Mouse (Mus musculus) hindbrain, postnatal 0 days (tissue): ENCODE data around the gene Pakap. TPM values are rescaled to one million over a fixed set of nuclear protein-coding genes. Genes with fewer than 3 reads are reported as not detected.

Experiments
- ATAC-seq: fragments of 200-750 bp; cut with Nextera tagmentation; 2 replicates; pipeline ENCODE4 v1.8.0; 2017; ENCODE audit warnings: mild to moderate bottlenecking, moderate TSS enrichment, moderate library complexity
- DNase-seq: peaks from one replicate; pipeline ENCODE4 v3.0.0-alpha.2; 2015; ENCODE audit warnings: low spot score
- H3K27ac ChIP-seq: fragments of 300-500 bp; sonication (generic); 2 replicates; pipeline ENCODE4 v1.5.1; 2014; ENCODE audit warnings: mild to moderate bottlenecking
- H3K27me3 ChIP-seq: fragments of 300-500 bp; sonication (generic); 2 replicates; pipeline ENCODE4 v1.6.1; 2014; ENCODE audit warnings: low read length, mixed read lengths; ENCODE audit not compliant: insufficient read depth
- H3K36me3 ChIP-seq: fragments of 300-500 bp; sonication (generic); 2 replicates; pipeline ENCODE4 v1.6.1; 2014; ENCODE audit warnings: low read length, mixed read lengths; ENCODE audit not compliant: insufficient read depth
- H3K4me1 ChIP-seq: fragments of 300-500 bp; sonication (generic); 2 replicates; pipeline ENCODE4 v1.6.1; 2014; ENCODE audit warnings: antibody characterized with exemption, low read length, mixed read lengths; ENCODE audit not compliant: insufficient read depth
- H3K4me2 ChIP-seq: fragments of 300-500 bp; sonication (generic); 2 replicates; pipeline ENCODE4 v1.6.1; 2014; ENCODE audit warnings: low read depth, mild to moderate bottlenecking, low read length, moderate library complexity, mixed read lengths
- H3K4me3 ChIP-seq: fragments of 300-500 bp; sonication (generic); 2 replicates; pipeline ENCODE4 v1.5.1; 2014; ENCODE audit warnings: low read length
- H3K9ac ChIP-seq: fragments of 300-500 bp; sonication (generic); replicated peaks from 2 replicates; pipeline ENCODE4 v1.6.1; 2014; ENCODE audit warnings: mild to moderate bottlenecking, low read length, moderate library complexity, mixed read lengths
- H3K9me3 ChIP-seq: fragments of 300-500 bp; sonication (generic); 2 replicates; pipeline ENCODE4 v1.6.1; 2016; ENCODE audit warnings: low read length, mixed read lengths
- CTCF ChIP-seq: IDR thresholded peaks from 2 replicates; pipeline ENCODE4 v1.5.1; 2016; ENCODE audit warnings: antibody characterized with exemption, control low read depth, low read depth
- WGBS: fragments of 180-500 bp; shearing (Covaris S2); extraction: QIAGEN DNeasy Blood & Tissue Kit; methylation state at CpG from one replicate; pipeline ENCODE4 v1.1.7; 2014; 5-methylcytosine and 5-hydroxymethylcytosine counted together
- polyA plus RNA-seq: library from polyadenylated mRNA; unstranded; fragments of >200 nt; fragmentation: Nextera tagmentation; extraction: Ambion mirVana; gene quantifications from 2 replicates; pipeline ENCODE4 v1.2.1, GENCODE M21; 2015
- total RNA-seq: library from RNA; depleted of rRNA; stranded (reverse); fragments of >200 nt; gene quantifications from 2 replicates; pipeline ENCODE4 v1.2.3, GENCODE M21; 2014

Gene Pakap
- total and polyA plus RNA-seq, 2 experiments from 2014 or later = 9.7 to 14.3 TPM

- no peaks in the 10 kb centered on the region for H3K4me1 ChIP-seq
- H3K4me2 ChIP-seq = no peak overlapping the region
- TF ChIP-seq CTCF = no peak
- H3K27ac ChIP-seq = no peak overlapping the region
- H3K4me3 ChIP-seq = no peak overlapping the region
- no peaks in the 10 kb centered on the region for H3K36me3 ChIP-seq
- no peaks in the 10 kb centered on the region for H3K9me3 ChIP-seq
- H3K27me3 ChIP-seq = no peaks in the 10 kb centered on the region
- WGBS = 82% methylated on average over 6 of the region's 6 CpGs
- no peak for DNase-seq
- no peak overlapping the region for H3K9ac ChIP-seq
- ATAC-seq = no peak
Observed at GRCm38 (mm10) chr4:57804902-57805301, 236.9 kb downstream of the Pakap start.

DNA sequence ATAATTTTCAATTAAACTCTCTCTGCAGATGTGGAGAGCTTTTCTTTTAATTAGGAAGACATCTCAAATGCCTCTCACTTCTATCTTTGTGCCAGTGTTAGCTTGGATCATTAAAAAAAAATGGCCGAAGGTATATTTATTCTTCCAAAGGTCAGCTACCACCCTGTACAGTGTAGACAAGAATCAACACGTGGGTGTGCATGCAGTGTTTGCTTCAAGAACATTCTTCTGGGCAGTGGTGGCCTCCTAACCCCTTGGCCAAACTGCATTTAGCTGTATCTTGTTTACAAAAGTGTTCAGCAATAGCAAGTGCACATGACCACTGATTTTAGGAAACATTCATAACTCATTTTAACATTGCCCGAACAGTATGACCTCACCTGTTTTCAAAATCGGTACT is 241.5 kb downstream of the Pakap start:
- WGBS = 84% methylated on average over 4 of the region's 4 CpGs
- no peak for ATAC-seq

DNA sequence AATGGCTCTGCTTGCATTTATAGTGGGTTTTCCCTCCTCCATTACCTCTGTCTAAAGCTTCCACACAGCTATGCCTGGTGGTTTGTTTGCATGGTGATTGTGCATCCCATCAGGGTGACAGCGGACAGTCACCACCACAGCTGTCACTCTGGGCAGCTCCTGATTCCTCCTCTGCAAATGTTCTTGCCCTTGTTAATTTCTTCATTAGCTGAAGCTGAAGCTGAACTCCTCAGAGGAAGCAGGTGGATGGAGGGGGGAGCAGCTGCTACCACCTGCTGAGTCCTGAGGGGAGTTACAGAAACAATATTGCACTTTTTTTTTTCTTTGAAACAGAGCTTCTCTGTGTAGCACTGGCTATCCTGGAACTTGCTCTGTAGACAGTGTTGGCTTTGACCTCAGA is 244.1 kb downstream of the Pakap start:
- no peak for ATAC-seq
- Histone ChIP-seq H3K4me2 (no peak overlapping the region), H3K4me1 (no peaks in the 10 kb centered on the region), H3K27ac (no peak overlapping the region), H3K9me3 (no peaks in the 10 kb centered on the region), H3K4me3 (no peak overlapping the region), H3K9ac (no peak overlapping the region), H3K36me3 (no peaks in the 10 kb centered on the region), H3K27me3 (no peaks in the 10 kb centered on the region)
- 63% methylated on average over 1 of the region's 1 CpGs for WGBS
- DNase-seq = no peak
- no peak for TF ChIP-seq CTCF

More for the DNA sequence above, 241.5 kb downstream of the Pakap start:
- Histone ChIP-seq H3K36me3 (no peaks in the 10 kb centered on the region), H3K27me3 (no peaks in the 10 kb centered on the region), H3K9me3 (no peaks in the 10 kb centered on the region), H3K4me1 (no peaks in the 10 kb centered on the region), H3K27ac (no peak overlapping the region), H3K9ac (no peak overlapping the region), H3K4me3 (no peak overlapping the region), H3K4me2 (no peak overlapping the region)
- TF ChIP-seq CTCF = no peak
- no peak for DNase-seq

DNA sequence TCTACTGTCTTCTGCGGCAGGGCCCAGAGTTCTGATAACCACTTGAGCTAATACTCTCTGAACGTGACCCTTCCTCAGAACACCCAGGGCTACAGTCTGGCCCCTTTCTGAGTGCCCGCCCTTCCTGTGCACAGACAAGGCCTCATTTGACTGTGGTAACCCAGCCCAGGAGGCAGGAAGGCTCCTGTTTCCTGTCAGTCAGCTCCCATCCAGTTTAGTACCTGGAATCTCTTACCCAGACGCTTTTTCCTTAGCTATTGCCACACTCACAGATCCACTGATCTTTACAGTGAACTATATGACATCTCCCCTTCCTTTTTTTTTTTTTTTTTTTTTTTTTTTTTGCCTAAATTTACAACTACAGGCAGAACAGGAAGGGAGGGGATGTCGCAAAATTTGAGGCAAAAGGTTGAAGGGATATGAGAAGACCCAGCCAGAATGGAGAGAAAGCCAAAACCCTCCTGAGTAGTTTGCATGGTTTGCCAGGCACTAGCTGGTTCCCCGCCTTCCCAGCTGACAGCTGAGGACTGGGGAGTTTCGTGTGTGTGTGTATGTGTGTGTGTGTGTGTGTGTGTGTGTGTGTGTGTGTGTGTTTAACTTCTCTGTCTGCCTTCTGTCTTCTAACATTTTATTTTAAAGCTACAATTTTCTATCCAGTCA is 245.1 kb downstream of the Pakap start:
- Histone ChIP-seq H3K36me3 (no peaks in the 10 kb centered on the region), H3K27ac (no peak overlapping the region), H3K9me3 (no peaks in the 10 kb centered on the region), H3K27me3 (no peaks in the 10 kb centered on the region), H3K4me3 (no peak overlapping the region), H3K4me1 (no peaks in the 10 kb centered on the region), H3K9ac (no peak overlapping the region), H3K4me2 (no peak overlapping the region)
- no peak for TF ChIP-seq CTCF
- DNase-seq (no peak), ATAC-seq (no peak)
- 47% methylated on average over 7 of the region's 7 CpGs for WGBS

- H3K4me1 ChIP-seq = no peaks in the 10 kb centered on the region
- no peak overlapping the region for H3K9ac ChIP-seq
- H3K4me3 ChIP-seq = no peak overlapping the region
- WGBS = 86% methylated on average over 4 of the region's 4 CpGs
- no peak overlapping the region for H3K4me2 ChIP-seq
- H3K36me3 ChIP-seq = no peaks in the 10 kb centered on the region
- no peak for TF ChIP-seq CTCF
- no peak for DNase-seq
- no peak overlapping the region for H3K27ac ChIP-seq
- H3K27me3 ChIP-seq = no peaks in the 10 kb centered on the region
- no peak for ATAC-seq
- H3K9me3 ChIP-seq = no peaks in the 10 kb centered on the region
Observed at GRCm38 (mm10) chr4:57813576-57813945, 245.6 kb downstream of the Pakap start.

DNA sequence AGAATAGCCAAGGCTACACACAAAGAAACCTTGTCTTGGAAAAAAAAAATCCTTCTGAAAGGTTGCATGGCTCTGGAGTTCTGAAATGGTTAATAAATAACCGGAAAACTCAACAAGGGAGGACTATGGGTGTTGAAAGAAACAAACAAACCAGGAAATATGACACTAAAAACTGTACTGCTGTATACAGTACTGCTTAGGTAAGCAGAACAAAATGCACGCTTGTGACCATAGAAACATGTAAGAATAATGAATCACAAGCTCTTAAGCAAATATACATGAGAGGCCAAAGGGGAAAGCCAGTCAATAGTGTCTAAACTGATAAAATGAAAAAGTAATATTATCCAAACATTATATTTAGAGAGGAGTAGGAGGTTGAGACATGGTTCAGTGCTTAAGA is 247.4 kb downstream of the Pakap start:
- no peak for TF ChIP-seq CTCF
- H3K4me3 ChIP-seq = no peak overlapping the region
- no peaks in the 10 kb centered on the region for H3K36me3 ChIP-seq
- H3K4me1 ChIP-seq = no peaks in the 10 kb centered on the region
- ATAC-seq (no peak), DNase-seq (no peak)
- no peak overlapping the region for H3K27ac ChIP-seq
- WGBS = 82% methylated on average over 2 of the region's 2 CpGs
- no peak overlapping the region for H3K4me2 ChIP-seq
- no peak overlapping the region for H3K9ac ChIP-seq
- no peaks in the 10 kb centered on the region for H3K9me3 ChIP-seq
- H3K27me3 ChIP-seq = no peaks in the 10 kb centered on the region

DNA sequence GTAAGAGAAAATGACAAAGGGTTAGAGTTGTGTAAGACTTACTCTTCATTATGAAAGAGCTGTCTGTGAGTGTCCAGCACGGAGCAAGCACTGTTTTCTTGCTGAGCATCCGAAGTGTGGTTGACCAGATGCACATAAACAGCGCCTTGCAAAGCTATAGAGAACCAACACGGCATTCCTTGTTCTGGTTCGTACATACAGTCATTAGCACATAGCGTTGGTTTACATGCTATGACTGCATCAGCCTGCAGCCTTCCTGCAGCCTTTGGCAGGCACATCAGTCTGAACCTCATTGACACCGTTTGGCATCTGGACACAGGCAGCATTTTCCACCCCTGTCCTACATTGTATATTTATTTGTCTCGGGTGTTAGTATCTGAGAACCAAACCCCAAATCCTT is 248.2 kb downstream of the Pakap start:
- Histone ChIP-seq H3K4me3 (no peak overlapping the region), H3K27ac (no peak overlapping the region), H3K36me3 (no peaks in the 10 kb centered on the region), H3K9ac (no peak overlapping the region), H3K27me3 (no peaks in the 10 kb centered on the region), H3K9me3 (no peaks in the 10 kb centered on the region), H3K4me2 (no peak overlapping the region), H3K4me1 (no peaks in the 10 kb centered on the region)
- no peak for TF ChIP-seq CTCF
- no peak for DNase-seq
- ATAC-seq = no peak
- WGBS = 90% methylated on average over 8 of the region's 8 CpGs
